Comparison of ENCODE assay signal across 13 mouse cellular contexts in the genomic region with DNA sequence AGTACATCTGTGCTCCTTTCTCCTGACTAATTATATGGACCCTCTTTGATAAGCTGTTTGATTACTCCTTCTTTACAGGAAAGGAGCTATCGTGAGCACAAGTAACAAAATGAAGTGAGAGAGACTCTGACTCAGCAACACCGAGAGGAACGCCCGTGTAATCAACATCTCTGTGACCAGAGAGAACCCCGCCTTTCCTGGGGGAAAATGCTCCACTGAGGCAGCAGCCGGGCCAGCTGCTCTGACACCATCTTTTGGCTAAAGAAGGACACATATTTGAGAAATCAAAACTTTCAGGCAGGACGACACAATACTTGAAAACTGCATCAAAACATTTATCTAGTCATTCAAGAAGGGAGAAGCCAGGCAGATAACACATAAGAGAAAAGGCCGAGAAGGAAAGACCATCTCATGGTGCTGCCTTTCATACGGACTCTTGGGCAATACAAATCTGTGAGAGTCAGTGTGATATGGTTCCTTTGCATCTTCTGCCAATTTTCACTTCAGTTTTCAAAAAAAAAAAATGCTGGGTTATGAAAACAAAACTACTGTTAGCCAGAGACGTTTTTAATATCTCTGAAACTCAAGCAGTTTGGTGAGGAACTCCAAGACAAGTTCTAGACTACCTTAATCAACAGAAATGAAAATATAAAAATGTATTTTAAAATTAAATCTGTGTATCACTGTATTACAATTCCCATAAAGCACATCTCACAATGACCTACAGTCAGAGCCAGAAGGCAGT. TPM values are rescaled to one million over a fixed set of nuclear protein-coding genes. Genes with fewer than 3 reads are reported as not detected.
DNase-seq lines count a peak whose midpoint lies in the region; ATAC-seq lines count a peak whose summit lies in the region.
"Had no signal": no experiment of that assay in that cellular context is flagged by ENCODE, and none has a peak within 500 bp of the region (broad histone marks: within the 10 kb centered on the region; RNA-seq: fewer than 3 reads in every experiment).

No protein-coding gene starts in this region.

- no peaks in the 10 kb centered on the region for H3K27me3 ChIP-seq in liver, embryonic 11.5 days (replicated peaks; ENCODE audit: control insufficient read depth, insufficient read depth, low read length)

- WGBS in liver, embryonic 11.5 days, result 45% methylated on average over 10 of the region's 10 CpGs

- peak overlapping the region; percentile 84 for H3K27ac ChIP-seq in liver, embryonic 11.5 days (ENCODE audit: low read depth, low read length)
- H3K27ac ChIP-seq: forebrain, embryonic 10.5 days; hindbrain, embryonic 10.5 days had no signal

- no peaks in the 10 kb centered on the region for H3K36me3 ChIP-seq in liver, embryonic 11.5 days (ENCODE audit: control insufficient read depth, insufficient read depth, low read length)
- H3K36me3 ChIP-seq: hindbrain, embryonic 10.5 days had no signal

- ATAC-seq in erythroid progenitor cell, adult 5-6 weeks (replicated peaks; ENCODE audit: low FRiP score, poor library complexity, severe bottlenecking), result peak; percentile 92
- ATAC-seq in liver, embryonic 11.5 days (replicated peaks; ENCODE audit: low FRiP score), result peak; percentile 82

- peak overlapping the region; percentile 58 for H3K4me2 ChIP-seq in liver, embryonic 11.5 days

- peaks cover 47% of the 10 kb centered on the region for H3K4me1 ChIP-seq in liver, embryonic 11.5 days (replicated peaks; ENCODE audit: control insufficient read depth, insufficient read depth, low read length)

- H3K9me3 ChIP-seq in liver, embryonic 11.5 days (ENCODE audit: control insufficient read depth, low read length), result no peaks in the 10 kb centered on the region

- H3K4me3 ChIP-seq in liver, embryonic 11.5 days (ENCODE audit: low read depth, low read length), result no peak overlapping the region
- H3K4me3 ChIP-seq: forebrain, embryonic 10.5 days; hindbrain, embryonic 10.5 days had no signal

- peak overlapping the region; percentile 40; the same call in 1 of the 2 replicates for H3K9ac ChIP-seq in liver, embryonic 11.5 days (ENCODE audit: low read depth, low read length)

- peak; percentile 26 for DNase-seq in urinary bladder, postnatal 14 days (ENCODE audit: low spot score)
- DNase-seq in urinary bladder, postnatal 10 days (ENCODE audit: low spot score), result no peak
- DNase-seq in liver, embryonic 11.5 days (ENCODE audit: low spot score), result no peak
- DNase-seq in adrenal gland, postnatal 10 days, result no peak
- no peak for DNase-seq in embryo, embryonic 9.5 days (ENCODE audit: extremely low spot score)
- no peak for DNase-seq in embryo, embryonic 10 days (ENCODE audit: low spot score)
- DNase-seq: cerebellum, adult 9-11 months; kidney, postnatal 4 days; left cerebral cortex, postnatal 4 days; right cerebral cortex, adult 18-20 months had no signal

RNA-seq across cellular contexts. Expression of a gene that starts 24.3 kb away (rescaled TPM):
- 98.7 and 104 TPM in 2 replicates for total RNA-seq in erythroid progenitor cell, adult 5-6 weeks (2015; ENCODE audit: low replicate concordance)
- total RNA-seq in erythroid progenitor cell, adult 5-6 weeks (2017; ENCODE audit: low replicate concordance), result 113 and 121 TPM in 2 replicates
- 43.1 and 44.3 TPM in 2 replicates for polyA plus RNA-seq in liver, embryonic 11.5 days (2014; fragmentation: Nextera tagmentation; extraction: Ambion mirVana)
- total RNA-seq in adrenal gland, postnatal 10 days (2021), result 10 to 100 TPM; 21.7 TPM

RNA-seq across cellular contexts. Expression of a gene that starts 50.7 kb away (rescaled TPM):
- total RNA-seq in erythroid progenitor cell, adult 5-6 weeks (2015; ENCODE audit: low replicate concordance), result 98.9 and 165 TPM in 2 replicates
- total RNA-seq in erythroid progenitor cell, adult 5-6 weeks (2017; ENCODE audit: low replicate concordance), result 37.9 and 53.8 TPM in 2 replicates
- 1,011 and 1,028 TPM in 2 replicates for polyA plus RNA-seq in liver, embryonic 11.5 days (2014; fragmentation: Nextera tagmentation; extraction: Ambion mirVana)
- total RNA-seq in adrenal gland, postnatal 10 days (2021), result 100 to 1,000 TPM; 312 to 350 TPM

Comparison
In these comparisons a context has a peak if more than half of its experiments do, and no peak if none do; other contexts are left out.
1. RNA of a gene that starts 24.3 kb away (total RNA-seq): 98.7 to 121 TPM in erythroid progenitor cell, adult 5-6 weeks; 21.7 TPM in adrenal gland, postnatal 10 days; every median in the first group is over 4 times any median in the second.